Mouse (Mus musculus) G1E-ER4 (cell line): Measurements from ENCODE around the gene Kif5a. TPM values are rescaled to one million over a fixed set of nuclear protein-coding genes. Genes with fewer than 3 reads are reported as not detected.

Experiments used
- GATA1 ChIP-seq: IDR thresholded peaks from one replicate; pipeline ENCODE4 v1.8.0; 2012; ENCODE audit warnings: low read length, inconsistent platforms
- polyA plus RNA-seq: library from polyadenylated mRNA; stranded (reverse); fragments of >175 nt; gene quantifications from 2 replicates; pipeline ENCODE4 v1.2.3, GENCODE M21; 2012

Kif5a gene
- polyA plus RNA-seq, 1 experiment, result 0.23 TPM

- TF ChIP-seq GATA1, result no peak
Observed at GRCm38 (mm10) chr10:127214422-127214803, 48.7 kb downstream of the Kif5a start.

DNA sequence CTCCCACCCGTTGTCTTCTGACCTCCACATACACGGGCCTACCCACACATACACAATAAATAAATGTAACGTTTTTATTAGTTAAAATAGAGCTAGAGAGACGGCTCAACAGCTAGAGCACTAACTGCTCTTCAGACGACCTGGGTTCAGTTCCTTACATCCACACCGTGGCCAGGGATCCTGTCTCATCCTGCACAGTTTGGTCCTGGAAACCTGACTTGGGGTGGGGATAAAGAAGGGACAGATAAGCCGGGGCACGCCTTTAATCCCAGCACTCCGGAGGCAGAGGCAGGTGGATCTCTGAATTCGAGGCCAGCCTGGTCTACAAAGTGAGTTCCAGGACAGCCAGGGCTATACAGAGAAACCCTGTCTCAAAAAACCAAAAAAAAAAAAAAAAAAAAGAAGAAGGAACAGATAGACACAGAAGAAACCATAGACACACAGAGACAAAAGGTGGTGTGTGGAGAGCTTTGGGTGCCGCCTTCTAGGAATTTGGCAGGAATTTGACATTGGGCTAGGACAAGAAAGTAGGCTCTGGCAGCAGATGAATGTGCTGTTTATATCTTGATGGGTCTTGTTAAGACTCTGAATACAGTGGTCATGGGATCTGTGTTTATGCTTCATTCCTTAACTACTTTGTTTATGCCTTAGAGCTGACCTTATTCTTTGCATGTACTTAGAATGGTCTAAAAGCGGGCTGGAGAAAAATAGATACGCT lies 49.3 kb downstream of the Kif5a start:
- no peak for TF ChIP-seq GATA1

GRCm38 (mm10) chr10:127213272-127213671 lies 49.9 kb downstream of the Kif5a start:
- TF ChIP-seq GATA1, result no peak

DNA sequence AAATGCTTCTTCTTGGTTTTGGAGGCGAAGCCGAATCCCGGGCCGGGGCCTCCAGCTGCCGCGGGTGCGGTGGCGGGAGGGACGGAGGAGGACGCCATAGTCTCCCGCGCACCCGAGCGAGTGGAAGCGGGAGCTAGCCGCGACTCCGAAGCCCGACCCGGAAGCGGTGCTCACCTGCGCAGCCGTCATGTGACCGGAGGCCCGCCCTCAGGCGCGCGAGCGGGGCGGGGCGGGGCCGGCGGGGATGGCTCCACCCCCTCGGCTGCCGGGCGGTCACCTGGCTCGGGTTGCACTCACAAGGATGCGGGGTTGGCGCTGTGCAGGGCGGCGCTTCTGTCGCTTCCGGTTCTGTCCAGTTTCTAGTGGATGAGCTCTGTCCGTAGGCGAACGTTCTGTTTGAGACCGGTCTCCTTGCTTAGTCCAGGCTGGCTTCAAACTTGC lies 51.7 kb downstream of the Kif5a start, which contains the start of gene Pip4k2c:
Gene Pip4k2c (minus strand): TSS at position 172 of the 441 bp plus-strand sequence.
- TF ChIP-seq GATA1, result no peak

DNA sequence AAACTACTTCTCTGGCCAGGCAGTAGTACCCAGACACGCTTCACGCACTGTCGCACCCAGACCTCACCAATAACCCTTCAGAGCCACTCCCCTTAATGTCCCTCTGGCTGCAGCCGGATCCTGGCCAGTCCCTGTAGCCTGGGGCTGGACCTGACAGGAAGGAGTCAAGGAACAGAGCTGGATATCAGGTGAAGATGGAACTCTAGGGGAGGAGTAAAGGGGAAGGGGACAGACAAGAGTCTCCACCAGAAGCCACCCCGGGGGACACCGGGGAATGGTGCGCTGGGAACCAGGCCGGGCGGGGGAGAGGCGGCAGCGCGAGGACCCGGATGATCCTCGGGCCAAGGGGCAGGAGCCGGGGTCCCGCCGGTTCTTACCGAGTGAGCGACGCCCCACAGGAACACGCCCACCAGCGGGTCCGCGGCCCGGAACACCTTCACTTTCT lies 52.2 kb downstream of the Kif5a start:
- no peak for TF ChIP-seq GATA1

GRCm38 (mm10) chr10:127209928-127210570 lies 53.1 kb downstream of the Kif5a start:
- no peak for TF ChIP-seq GATA1

DNA sequence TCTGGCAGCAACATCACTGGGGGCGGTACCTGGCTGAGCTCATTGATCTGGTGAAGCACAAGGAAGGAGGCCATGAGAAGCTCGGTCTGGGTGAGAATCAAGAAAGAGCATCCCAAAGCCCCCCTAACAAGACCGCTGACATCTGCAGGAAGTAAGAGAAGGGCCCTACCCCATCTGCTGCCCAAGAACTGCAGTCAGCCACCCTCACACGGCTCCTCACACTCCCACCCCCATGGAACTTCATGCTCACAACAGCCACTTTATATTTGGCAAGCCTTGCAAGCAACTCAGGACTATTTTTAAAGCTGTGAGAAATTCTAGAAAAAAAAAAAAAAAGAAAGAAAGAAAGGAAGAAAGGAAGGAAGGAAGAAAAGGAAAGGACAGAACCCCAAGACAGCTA lies 54.2 kb downstream of the Kif5a start:
- TF ChIP-seq GATA1, result no peak

GRCm38 (mm10) chr10:127205373-127205772 lies 57.8 kb downstream of the Kif5a start:
- TF ChIP-seq GATA1, result peak; percentile 23

- TF ChIP-seq GATA1, result no peak
Observed at GRCm38 (mm10) chr10:127204589-127204988, 58.6 kb downstream of the Kif5a start.

GRCm38 (mm10) chr10:127203106-127203505 lies 60.0 kb downstream of the Kif5a start:
- TF ChIP-seq GATA1, result no peak

- no peak for TF ChIP-seq GATA1
Observed at GRCm38 (mm10) chr10:127200279-127200678, 62.9 kb downstream of the Kif5a start.

DNA sequence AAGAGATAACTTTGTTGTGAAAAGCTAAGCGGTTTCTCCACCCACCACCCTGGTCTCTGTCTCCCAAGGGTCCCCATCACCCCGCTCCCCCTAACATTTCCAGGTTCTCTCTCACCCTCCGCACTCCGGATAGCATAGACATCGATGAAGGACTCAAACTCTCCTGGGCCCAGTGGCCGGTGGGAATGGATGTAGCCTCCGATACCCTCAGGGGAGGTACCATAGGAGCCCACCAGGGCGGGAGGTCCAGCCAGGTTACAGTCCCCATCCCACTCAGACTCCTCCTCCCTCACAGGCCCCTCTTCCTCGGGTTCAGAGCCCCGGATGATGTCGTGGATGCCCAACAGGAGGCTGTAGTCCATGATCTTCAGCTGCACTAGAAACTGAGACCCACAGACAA lies 63.7 kb downstream of the Kif5a start:
- TF ChIP-seq GATA1, result no peak

DNA sequence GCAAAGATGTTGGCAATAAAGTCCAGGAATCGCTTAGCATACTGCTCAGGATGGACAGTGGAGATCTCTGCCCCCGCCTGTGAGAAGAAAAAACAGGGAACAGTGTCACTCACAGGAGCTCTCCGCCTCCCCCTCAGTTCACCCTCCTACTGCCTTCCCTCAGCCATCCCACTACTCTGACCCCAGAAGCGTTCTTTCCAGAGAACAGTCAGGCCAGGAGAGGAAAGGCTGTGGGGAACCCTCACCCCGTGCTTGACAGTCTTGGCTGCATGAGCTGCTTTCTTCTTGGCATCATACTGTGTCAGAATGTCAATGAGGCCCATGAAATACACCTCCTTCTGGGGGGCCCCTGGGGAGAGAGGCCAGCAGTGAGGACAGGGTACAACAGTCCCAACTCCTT lies 64.1 kb downstream of the Kif5a start:
- no peak for TF ChIP-seq GATA1

- no peak for TF ChIP-seq GATA1
Observed at GRCm38 (mm10) chr10:127198492-127198891, 64.7 kb downstream of the Kif5a start.

GRCm38 (mm10) chr10:127197505-127198110 lies 65.5 kb downstream of the Kif5a start:
- TF ChIP-seq GATA1, result no peak

DNA sequence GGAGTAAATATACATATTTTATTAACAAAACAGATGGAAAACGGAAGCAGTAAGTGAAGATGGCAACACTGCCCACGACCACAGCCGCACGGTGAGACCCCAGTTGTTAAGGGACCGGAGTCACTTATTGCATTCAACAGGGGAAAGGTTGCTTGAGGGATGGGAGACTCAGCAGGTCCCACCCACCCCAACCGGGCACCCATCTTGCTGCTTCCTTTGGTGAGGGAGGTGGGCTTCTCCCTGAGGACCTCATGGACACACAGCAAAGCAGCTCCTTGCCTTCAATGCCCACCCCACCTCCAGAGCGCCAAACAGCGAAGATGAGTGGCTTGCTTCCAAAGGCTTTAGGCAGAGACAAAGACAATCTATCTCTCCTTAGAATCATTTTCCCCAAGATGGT lies 66.0 kb downstream of the Kif5a start:
- no peak for TF ChIP-seq GATA1
